Mouse (Mus musculus): ENCODE results near the gene Nsa2. TPM values are rescaled to one million over a fixed set of nuclear protein-coding genes. Genes with fewer than 3 reads are reported as not detected.

Nsa2 gene
- total and polyA plus RNA-seq, 3 experiments, result 130 to 245 (median 200) TPM

GRCm38 (mm10) chr13:97080615-97081014 is 57.1 kb downstream of the Nsa2 start:
- TF ChIP-seq SMC3 (IDR thresholded peaks at IDR 0.05; ENCODE audit: low read depth, low read length) (no peak), MEF2A (IDR thresholded peaks at IDR 0.05; ENCODE audit: extremely low read depth, insufficient replicate concordance, low read depth, low read length, poor library complexity, severe bottlenecking) (no peak), TAL1 (IDR thresholded peaks at IDR 0.05; ENCODE audit: low read length) (no peak), MXI1 (IDR thresholded peaks at IDR 0.05; ENCODE audit: low read depth, low read length) (no peak), NRF1 (IDR thresholded peaks at IDR 0.05; ENCODE audit: insufficient read depth, low read depth, low read length, poor library complexity, severe bottlenecking) (no peak), CTCF (IDR thresholded peaks at IDR 0.05 in 2 of 3, conservative IDR thresholded peaks at IDR 0.05 in 1 of 3; ENCODE audit: control insufficient read depth in 1 of 3, insufficient read depth in 1 of 3, low read depth in 2 of 3, low read length in 3 of 3, poor library complexity in 1 of 3, severe bottlenecking in 1 of 3) (no peak), ZKSCAN1 (IDR thresholded peaks at IDR 0.05; ENCODE audit: low read depth, low read length) (no peak), POLR2A (IDR thresholded peaks at IDR 0.05; ENCODE audit: control insufficient read depth in 1 of 2, insufficient read depth in 1 of 2, low read depth in 1 of 2, low read length in 2 of 2, poor library complexity in 1 of 2) (no peak), HCFC1 (IDR thresholded peaks at IDR 0.05; ENCODE audit: low read depth, low read length) (no peak), EP300 (IDR thresholded peaks at IDR 0.05; ENCODE audit: low read depth in 1 of 2, low read length in 2 of 2) (no peak), E2F4 (IDR thresholded peaks at IDR 0.05; ENCODE audit: borderline replicate concordance, low read depth, low read length) (no peak), GATA1 (IDR thresholded peaks at IDR 0.05; ENCODE audit: low read depth, low read length) (no peak), GABPA (IDR thresholded peaks at IDR 0.05; ENCODE audit: low read depth, low read length) (no peak)

GRCm38 (mm10) chr13:97080201-97080600 is 57.5 kb downstream of the Nsa2 start:
- no peaks in the 10 kb centered on the region for H3K9me3 ChIP-seq (replicated peaks; ENCODE audit: insufficient read depth, low read length)
- H3K27ac ChIP-seq (ENCODE audit: control insufficient read depth, low read depth, low read length), result no peak overlapping the region
- H3K4me1 ChIP-seq (ENCODE audit: control insufficient read depth in 1 of 2, insufficient read depth in 2 of 2, low read length in 2 of 2), result no peaks in the 10 kb centered on the region
- H3K27me3 ChIP-seq (ENCODE audit: control insufficient read depth in 1 of 2, insufficient read depth in 2 of 2, low read length in 2 of 2), result no peaks in the 10 kb centered on the region; a peak in 2 of 4 replicates
- no peaks in the 10 kb centered on the region for H3K79me2 ChIP-seq (ENCODE audit: control insufficient read depth, insufficient read depth, low read length, poor library complexity)
- no peak overlapping the region for H3K4me3 ChIP-seq (ENCODE audit: control insufficient read depth in 1 of 2, insufficient read depth in 1 of 2, low read depth in 2 of 2, low read length in 2 of 2)
- TF ChIP-seq BHLHE40 (IDR thresholded peaks at IDR 0.05; ENCODE audit: borderline replicate concordance, low read depth, low read length), result no peak
- no peak for TF ChIP-seq E2F4 (IDR thresholded peaks at IDR 0.05; ENCODE audit: borderline replicate concordance, low read depth, low read length)
- no peak for TF ChIP-seq MAX (IDR thresholded peaks at IDR 0.05; ENCODE audit: low read length)
- no peak for TF ChIP-seq MYB (IDR thresholded peaks at IDR 0.05; ENCODE audit: low read depth, low read length)
- TF ChIP-seq MAFK (IDR thresholded peaks at IDR 0.05; ENCODE audit: borderline replicate concordance, low read depth, low read length), result no peak
- TF ChIP-seq CHD1 (IDR thresholded peaks at IDR 0.05; ENCODE audit: low read depth, low read length), result no peak
- TF ChIP-seq TBP (IDR thresholded peaks at IDR 0.05; ENCODE audit: low read depth, low read length), result no peak
- TF ChIP-seq TCF12 (IDR thresholded peaks at IDR 0.05; ENCODE audit: low read depth, low read length), result no peak
- no peak for TF ChIP-seq MYC (IDR thresholded peaks at IDR 0.05; ENCODE audit: low read depth, low read length)
- TF ChIP-seq USF2 (IDR thresholded peaks at IDR 0.05; ENCODE audit: borderline replicate concordance in 1 of 2, insufficient read depth in 1 of 2, low read depth in 1 of 2, low read length in 2 of 2), result no peak
- no peak for TF ChIP-seq GABPA (IDR thresholded peaks at IDR 0.05; ENCODE audit: low read depth, low read length)
- TF ChIP-seq GATA1 (IDR thresholded peaks at IDR 0.05; ENCODE audit: low read depth, low read length), result no peak
- no peak for TF ChIP-seq USF1 (IDR thresholded peaks at IDR 0.05; ENCODE audit: low read depth, low read length)
- TF ChIP-seq HCFC1 (IDR thresholded peaks at IDR 0.05; ENCODE audit: low read depth, low read length), result no peak
- no peak for TF ChIP-seq ZNF384 (IDR thresholded peaks at IDR 0.05; ENCODE audit: low read depth, low read length)
- DNase-seq (ENCODE audit: low read depth, low spot score), result no peak
- H3K36me3 ChIP-seq (ENCODE audit: control insufficient read depth in 1 of 2, insufficient read depth in 2 of 2, low read length in 2 of 2), result no peaks in the 10 kb centered on the region
- H3K9ac ChIP-seq (ENCODE audit: control insufficient read depth, low read depth, low read length, poor library complexity, severe bottlenecking), result no peak overlapping the region

More at GRCm38 (mm10) chr13:97080615-97081014, 57.1 kb downstream of the Nsa2 start:
- no peaks in the 10 kb centered on the region for H3K4me1 ChIP-seq (ENCODE audit: control insufficient read depth in 1 of 2, insufficient read depth in 2 of 2, low read length in 2 of 2)
- no peak overlapping the region for H3K9ac ChIP-seq (ENCODE audit: control insufficient read depth, low read depth, low read length, poor library complexity, severe bottlenecking)
- H3K27ac ChIP-seq (ENCODE audit: control insufficient read depth, low read depth, low read length), result no peak overlapping the region
- H3K4me3 ChIP-seq (ENCODE audit: control insufficient read depth in 1 of 2, insufficient read depth in 1 of 2, low read depth in 2 of 2, low read length in 2 of 2), result no peak overlapping the region
- H3K9me3 ChIP-seq (replicated peaks; ENCODE audit: insufficient read depth, low read length), result no peaks in the 10 kb centered on the region
- no peak for DNase-seq (ENCODE audit: low read depth, low spot score)
- no peaks in the 10 kb centered on the region; a peak in 2 of 4 replicates for H3K27me3 ChIP-seq (ENCODE audit: control insufficient read depth in 1 of 2, insufficient read depth in 2 of 2, low read length in 2 of 2)
- H3K36me3 ChIP-seq (ENCODE audit: control insufficient read depth in 1 of 2, insufficient read depth in 2 of 2, low read length in 2 of 2), result no peaks in the 10 kb centered on the region
- no peaks in the 10 kb centered on the region for H3K79me2 ChIP-seq (ENCODE audit: control insufficient read depth, insufficient read depth, low read length, poor library complexity)

Measured in MEL (cell line).